Mouse (Mus musculus): Measurements from ENCODE around the gene Dram1.
A peak's percentile ranks its signal among the peaks of the same experiment; 100 is the strongest.
"Not testable (repeated sequence)": the region's sequence is repeated elsewhere in the genome, so short reads cannot be mapped to it uniquely, and the experiment has no call there.

The Dram1 gene

DNA sequence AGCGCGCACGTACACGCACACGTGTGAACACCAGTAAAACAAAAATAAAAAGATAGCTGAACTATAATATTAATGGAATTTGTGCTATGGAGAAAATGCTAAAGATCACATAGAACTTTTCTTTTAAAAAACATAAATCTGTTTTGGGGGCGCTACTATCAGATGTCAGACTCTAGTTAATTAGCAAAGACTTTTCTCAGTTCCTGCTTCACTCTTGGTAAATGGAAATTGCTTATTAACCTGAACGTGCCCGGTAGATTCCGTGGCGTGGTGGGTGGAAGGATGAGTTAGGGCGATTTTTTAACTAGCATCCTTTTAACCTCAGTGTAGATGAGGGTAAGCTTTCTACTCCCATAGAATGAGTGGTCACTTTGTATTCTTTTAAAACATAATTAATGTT lies 6.4 kb upstream of the Dram1 start:
- DNase-seq, result no peak

DNA sequence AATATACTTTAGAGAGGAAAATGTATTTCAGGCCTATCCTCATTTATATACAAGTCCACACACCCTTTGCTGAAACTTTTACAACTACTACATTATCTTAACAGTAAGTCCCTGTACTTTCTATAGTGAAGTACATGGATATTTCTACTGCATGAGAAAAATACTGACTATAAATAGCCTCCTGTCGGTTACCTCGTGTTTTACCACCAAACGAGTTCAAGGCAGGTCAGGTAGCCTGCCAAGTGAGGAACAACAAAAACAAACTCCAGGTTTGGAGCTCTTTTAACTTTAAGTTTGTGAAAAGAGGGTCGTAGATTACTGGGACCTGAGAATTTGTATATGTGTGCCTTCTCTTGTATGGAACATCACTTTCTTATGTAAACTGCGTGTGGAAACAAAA lies 5.2 kb upstream of the Dram1 start:
- no peak for DNase-seq

DNA sequence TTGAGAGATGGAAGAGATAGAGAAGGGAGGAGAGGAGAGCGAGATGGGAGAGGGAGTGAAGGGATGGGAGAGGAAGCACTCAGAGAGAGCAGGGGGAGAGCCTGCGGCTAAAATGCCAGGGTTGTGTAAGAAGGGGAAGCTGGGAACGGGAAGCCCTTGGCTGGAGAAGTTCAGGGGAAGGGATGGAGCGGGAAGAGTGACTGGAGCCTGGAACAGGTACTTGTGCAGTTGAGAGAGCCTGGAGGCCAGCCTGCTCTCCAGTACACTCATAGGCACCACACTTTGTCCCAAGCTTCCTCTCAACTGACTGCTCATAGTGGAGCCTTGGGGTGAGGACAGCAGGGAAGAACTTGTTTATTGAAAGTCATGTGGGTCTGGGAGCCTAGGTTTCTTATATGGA lies 4.6 kb upstream of the Dram1 start:
- DNase-seq, result no peak

DNA sequence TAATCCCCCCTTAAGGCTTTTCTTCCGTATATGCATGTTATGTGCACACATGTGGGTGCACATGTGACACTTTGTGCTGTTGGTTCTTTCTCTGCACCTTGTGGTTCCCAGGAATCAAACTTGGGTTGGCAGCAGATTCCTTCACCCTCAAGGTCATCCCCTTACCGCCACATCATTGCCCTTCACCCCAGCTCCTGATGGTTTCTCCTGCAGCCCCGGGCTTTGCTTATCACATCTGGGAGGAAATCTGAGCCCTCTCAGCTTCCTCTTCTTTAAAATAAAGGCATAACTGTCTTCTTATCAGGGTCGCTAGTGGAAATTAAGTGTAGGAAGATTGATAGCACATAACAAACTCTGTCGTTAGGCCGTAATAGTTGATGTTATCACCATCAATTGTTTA lies 3.1 kb upstream of the Dram1 start:
- DNase-seq, result no peak

DNA sequence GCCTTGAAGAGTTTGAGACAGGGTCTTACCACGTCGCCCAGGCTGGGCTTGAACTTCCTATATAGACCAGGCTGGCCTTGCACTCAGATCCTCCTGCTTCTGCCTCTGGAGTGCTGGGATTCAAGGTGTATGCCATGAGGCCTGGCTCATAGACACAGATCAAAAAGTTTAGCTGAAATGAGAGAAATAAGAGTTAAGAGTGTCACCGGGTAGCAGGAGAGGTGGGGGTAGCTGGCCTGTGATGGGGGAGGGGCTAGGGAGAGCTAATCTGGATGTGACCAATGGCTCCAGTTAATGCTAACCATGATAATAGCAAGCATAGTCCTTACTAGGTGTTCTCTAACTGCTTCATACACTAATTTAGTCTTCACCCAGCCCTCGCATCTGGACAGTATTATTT lies 2.4 kb upstream of the Dram1 start:
- DNase-seq, result no peak

DNA sequence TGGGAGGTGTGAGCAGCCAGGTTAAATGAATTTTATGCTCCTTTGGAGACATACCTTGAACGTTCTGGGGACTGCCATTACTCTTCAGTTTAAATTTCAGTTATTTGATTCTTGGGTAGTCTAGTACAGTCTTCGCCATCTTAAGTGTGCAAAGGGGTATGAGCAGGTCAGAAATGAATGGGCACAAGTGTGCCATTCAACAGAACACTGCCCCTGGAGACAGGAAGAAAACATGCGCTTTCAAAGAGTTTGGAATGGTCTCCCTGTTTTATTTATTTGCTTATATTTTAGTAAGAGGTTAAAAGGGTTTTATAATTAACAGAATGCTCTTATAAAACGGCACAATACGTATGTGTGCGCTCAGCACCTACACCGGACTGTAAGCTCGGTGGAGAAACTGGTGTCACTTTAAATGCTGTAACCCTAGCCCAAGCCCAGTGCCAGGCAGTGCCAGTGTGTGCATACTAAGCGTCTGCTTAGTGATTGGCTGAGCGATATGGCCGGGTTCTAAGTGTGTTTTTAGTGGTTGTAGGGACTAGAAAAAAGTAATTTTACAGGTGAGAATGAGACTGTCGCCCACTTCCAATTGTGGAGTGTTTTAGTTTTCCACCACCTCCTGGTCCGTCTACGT lies 1.7 kb upstream of the Dram1 start:
- no peak for DNase-seq

DNA sequence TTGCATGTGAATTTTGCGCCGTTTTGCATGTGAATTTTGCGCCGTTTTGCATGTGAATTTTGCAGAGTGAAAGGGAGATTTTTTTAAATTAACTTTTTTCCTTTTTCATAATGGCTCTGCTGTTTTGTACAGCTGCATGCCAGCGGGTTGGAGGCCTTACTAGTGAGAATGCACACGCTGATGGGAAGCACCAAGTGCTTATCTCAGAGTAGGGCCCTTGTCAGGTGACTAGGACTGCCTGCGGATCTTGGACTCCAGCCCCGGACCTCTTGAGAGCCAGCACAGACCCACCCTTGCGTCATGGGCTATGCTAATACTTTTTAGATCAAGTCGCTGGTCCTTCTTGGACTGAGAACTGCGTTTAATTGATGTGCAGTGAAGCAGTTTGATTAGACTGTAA lies 1.1 kb upstream of the Dram1 start:
- peak; percentile 57 for DNase-seq

DNA sequence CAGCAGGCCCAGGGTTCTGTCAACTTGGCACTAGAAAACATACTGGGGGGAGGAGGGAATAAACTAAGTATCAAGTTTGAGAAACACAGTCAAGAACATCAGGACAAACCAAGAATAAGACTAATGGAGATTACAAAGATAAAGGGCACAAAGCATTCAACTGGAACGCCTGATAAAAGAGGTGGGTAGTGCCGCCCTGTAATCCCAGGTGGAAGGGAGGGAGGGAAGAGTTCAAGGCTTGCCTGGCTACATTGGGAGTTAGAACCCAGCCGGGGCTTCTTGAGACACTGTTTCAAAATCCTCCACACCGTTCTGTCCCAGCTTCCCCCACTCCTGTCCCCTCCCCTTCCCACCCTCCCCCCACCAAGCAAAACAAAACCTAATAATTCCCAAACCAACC lies 1.2 kb downstream of the Dram1 start:
- DNase-seq, result no peak

DNA sequence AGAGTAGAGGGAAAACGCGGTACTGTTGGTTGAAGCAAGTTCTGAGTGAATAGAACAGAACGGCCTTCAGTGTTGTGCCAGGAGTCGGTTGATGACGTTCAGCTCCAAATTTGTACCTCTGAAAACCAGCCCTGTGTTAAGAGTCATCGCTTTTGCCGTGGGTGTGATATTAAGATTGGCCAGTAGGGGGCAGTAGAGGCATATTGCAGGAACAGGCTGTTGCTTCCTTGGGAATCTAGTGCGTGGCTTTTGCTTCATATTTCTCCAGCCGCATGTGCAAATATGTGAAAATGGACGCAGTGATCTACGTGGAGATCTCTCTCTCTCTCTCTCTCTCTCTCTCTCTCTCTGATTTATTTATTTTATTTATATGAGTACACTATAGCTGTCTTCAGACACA lies 2.1 kb downstream of the Dram1 start:
- DNase-seq, result peak; percentile 96

DNA sequence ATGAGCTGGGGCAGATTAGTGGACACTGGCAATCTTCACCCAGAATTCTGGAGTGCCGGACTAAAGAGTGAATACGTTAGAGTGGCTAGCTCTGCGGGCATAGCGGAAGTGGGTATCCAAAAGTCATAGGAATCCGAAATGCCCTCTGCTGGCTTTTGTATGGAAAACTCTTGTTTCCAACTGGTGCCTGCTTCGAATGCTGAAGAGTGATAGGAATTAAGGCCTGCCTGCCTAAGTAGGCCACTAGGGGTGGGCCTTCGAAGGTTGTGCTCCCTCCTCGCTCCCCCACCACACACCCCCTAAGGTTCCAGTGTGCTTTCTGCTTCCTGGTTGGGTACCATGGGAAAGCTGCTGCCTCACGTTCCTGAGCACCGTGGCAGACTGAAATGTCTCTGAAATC lies 3.9 kb downstream of the Dram1 start:
- DNase-seq, result no peak

DNA sequence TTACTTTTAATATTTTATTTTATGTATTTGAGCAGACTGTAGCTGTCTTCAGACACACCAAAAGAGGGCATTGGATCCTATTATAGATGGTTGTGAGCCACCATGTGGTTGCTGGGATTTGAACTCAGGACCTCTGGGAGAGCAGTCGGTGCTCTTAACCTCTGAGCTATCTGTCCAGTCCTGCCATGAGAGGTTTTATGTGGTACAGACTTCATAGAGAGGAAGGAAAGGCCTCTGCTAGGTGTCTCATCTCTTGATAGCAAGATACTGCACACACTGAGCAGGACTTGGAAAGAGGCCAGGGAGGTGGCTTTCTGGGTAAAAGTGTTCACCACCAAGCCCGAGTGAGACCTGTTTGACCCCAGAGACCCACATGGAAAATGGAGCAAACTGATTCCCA lies 5.9 kb downstream of the Dram1 start:
- not testable (repeated sequence) for DNase-seq

DNA sequence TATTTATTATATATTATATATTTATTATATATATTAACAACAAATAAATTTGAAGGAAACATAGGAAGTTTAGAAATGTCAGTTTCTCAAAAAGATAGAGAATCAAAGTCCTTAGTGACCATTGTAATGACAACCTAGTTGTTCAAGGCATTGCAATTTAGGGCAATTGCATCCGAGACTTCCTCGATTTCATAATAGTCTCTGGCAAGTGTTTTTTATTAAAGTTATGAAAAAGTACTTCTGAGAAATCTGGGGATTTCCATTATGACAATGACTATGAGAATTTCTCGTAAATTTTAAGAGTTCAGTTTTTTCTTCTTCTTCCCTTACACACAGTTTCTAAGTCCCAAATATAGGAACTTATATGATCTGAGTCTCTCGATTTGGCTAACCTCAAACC lies 6.4 kb downstream of the Dram1 start:
- no peak for DNase-seq

DNA sequence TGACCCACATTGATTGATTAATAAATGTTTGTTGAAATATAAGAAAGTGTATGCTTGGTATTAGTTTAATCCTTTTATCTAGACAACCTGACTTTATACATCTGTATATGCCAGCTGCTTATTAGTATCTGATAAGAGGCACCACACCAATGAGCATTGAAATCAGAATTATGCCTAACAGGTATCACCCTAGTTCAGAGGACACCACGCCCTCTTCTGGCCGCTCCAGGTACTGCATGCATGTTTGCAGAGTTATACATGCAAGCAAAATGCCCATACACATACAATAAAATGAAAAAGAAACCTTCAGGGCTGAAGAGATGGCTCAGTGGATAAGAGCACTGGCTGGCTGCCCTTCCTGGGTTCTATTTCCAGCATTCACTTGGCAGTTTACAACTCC lies 7.1 kb downstream of the Dram1 start:
- DNase-seq, result no peak

DNA sequence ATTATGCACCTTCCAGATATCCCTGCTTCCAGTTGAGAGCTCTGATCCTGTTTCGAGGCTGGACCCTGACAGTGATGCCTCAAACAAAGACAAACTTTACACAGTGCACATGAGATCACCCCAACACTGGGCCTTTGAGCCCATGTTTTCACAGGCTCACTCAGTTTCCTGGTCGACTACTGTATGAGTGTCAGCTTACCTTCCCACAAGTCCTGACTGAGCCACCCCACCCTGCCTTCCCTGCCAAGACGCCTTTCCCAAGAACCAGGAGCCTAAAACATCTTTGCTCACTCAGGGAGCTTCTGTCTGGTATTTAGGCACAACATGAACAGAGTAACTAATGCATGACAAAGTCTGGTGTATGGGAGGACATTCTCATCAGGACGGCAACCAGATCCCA lies 9.6 kb downstream of the Dram1 start:
- DNase-seq, result no peak

DNA sequence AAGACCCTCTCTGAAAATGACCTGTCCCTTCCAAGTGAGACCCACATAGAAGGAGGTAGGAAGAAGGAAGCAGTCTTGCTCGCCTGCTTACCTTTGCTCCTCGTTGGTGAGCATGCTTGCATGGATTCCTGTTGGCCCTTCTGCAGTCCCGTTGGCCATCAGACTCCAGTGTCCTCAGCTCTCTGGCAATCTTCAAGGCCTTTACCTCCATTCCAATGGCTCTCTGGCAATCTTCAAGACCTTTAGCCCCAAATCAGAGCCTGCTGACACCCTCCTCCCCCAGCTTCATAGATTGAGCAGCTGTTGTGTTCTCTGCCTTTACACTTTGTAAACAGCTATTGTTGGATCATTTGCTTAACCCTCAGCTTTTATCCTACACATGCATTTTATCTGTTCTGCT lies 14.7 kb downstream of the Dram1 start:
- DNase-seq, result no peak

DNA sequence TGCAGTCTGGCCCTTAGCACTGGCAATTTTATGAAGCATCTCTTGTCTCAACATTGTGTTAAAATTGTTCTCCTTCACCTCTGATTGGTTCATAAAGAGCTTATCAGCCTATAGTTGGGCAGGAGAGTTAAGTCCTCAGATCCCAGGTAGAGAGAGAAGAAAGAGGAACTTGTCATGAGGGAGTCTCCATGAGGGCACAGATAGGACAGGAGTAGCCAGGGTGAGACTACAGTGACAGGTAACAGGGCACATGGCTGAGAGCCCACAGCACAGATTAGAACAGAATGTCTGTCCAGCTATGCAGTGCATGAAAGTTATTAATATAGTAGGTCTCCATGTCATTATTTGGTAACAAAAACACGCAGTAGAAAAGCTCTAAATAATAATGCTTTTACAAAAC lies 16.7 kb downstream of the Dram1 start:
- DNase-seq, result no peak

DNA sequence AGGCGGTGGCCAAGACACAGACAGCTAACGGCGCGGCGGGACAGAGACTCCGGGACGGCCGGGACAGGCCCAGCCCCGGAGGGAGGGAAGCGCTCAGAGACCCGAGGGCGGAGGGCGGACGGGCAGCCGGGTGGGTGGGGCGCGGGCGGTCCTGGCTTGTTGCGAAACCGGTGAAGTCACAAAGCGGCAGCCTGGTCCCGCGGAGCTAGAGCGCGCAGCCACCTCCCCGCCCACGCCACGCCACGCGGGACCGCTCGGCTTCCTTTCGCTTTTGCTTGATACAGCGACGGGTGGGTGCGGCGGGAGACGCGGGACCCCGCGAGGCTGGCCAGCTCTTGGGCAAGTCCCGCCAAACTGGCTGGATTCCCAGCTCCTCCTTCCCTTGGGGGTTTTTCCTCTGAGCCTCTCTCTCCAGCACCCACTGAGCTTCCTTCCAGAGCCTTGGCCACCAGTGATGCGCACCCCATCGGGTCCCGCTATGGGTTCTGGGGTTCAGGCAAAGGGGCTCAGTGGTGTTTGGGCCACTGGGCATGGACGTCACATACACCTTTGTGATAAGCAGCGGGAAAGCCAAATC lies 21.8 kb downstream of the Dram1 start:
- no peak for DNase-seq

DNA sequence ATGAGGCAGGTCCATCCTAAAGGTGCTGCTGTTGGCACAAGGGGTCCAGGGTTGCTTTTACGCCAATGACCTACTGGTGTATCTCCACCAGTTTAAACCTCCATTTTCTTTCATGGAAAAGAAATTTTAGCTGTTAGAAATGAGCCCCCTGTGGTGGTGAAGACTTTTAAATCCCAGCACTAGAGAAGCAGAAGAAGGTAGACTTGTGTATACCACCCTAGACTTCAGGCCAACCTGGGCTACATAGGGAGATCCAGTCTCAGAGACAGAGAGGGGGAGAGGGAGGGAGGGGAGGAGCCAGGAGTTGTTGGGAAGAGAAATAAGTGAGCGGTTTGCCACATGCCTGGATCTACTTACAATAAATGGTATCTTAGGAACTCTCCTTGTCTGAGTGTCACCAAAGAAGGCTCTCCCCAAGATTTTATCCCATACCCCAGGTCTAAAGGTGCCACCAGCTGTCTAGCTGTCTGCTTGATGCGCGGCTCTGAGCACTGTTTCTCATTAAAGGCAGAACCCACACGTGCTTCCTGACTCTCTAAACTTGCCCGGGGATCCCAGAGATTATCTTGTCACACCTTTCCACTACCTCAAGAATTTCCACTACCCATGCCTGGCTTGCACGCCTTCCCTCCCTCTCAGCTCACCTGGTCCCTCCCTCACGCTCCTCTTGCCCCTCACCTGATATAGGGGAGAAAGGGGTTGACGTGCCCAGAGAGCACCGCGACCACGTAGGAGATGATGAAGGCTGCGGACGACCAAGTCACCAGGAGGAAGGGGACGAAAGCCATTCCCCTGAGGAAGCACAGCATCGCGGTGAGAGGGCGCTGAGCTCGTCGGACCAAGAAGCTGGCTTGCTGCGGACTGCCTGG lies 22.5 kb downstream of the Dram1 start:
- no peak for DNase-seq

DNA sequence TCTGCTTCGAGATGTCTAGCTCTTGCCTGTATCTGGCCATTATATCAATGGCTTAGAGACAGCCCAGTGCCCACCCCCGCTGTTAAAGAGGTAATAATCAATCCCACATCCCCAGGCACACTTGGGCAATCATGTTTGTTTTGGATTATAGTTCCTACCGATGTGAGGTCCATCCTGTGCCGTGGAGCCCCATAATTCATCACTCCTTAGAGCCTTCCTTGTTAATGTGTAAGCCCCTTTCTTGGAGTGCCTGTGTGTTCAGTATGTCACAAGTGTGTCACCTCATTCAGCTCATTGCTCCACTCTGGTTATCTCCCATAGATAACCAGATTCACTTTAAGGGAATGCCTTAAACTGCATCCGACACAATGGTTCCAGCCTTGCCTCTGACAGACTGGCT lies 24.3 kb downstream of the Dram1 start:
- no peak for DNase-seq

DNA sequence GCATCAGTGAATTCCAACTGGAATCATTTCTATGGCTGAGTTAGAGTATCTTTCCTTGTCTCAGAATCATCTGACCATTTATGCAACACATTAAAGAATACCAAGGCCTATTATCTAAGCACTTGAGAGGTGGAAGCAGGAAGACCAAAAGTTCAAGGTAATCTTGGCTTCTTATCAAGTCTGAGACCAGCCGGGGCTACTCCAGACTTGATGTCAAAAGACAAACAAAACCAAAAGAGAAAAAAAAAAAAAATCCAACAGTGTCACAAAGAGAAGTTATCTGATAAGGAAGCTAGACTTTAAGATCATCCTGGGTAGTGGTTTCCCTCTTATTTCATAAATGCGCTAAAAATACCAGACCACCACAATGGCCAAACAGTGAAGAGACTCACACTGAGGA lies 26.3 kb downstream of the Dram1 start:
- DNase-seq, result no peak

DNA sequence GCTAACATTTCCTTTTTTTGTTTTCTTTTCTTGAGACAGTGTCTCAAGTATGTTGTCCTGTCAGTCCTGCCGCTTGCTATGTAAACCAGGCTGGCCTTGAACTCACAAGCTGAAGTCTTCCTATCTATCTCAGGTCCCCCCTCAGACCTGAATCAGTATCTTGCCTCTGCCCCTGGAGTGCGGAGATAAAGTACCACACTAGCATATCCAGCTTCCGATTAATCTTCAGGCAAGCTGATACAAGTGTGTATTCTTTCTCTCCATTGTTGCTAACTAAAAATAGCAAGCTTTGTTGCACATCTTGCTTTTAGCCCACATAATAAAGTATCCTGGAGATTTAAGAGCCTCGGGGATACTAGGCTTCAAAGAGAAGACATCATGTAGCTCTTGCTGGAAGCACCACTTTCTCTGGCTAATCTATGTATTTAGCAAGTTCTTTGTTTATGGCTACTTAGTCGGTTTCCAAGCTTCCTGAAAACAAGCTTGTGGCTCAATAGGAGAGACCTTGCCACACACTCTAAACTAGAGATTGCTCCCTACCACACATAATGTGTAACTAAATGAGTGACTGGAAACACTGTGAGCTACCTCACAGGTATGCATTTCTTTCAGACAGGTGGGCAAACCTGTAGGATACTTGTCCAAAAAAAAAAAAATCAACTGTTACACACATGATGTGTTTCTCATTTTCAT lies 27.3 kb downstream of the Dram1 start:
- DNase-seq, result no peak

DNA sequence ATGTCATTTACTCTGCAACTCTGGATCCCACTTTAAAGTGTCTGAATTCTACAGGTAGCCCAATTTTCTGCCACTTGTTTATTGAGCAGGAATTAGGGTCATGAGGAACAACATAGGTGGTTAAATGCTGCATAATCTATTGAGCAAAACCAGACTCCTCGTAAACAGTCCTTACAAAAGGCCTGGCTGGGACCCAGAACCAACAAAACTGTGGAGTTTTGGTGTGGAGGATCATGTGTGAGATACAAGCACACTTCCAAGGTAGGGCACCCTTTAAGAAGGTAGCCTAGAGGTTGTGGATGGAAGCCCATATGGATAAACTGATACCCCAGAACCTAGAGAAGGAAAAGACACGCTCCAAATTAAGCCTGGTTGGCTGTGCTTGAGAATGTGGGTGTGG lies 28.2 kb downstream of the Dram1 start:
- DNase-seq, result no peak

DNA sequence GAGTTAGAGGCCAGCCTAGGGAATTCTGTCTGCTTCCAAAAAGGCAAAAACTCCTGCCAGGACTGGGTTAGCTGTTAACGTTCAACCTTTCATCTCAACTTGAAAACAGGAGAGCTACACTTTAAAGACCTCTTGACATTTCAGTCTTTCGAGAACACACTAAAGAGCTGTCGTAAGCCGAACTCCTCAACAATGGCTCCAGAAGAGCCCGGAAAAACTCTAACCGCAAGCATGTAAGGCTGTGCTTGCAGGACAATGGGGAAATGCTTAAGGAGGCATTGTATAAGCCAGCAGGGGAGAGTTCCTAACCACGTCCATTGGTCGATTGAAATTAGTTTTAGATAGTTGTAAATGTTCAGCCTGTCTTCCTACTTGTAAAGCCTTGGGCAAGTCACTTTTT lies 29.1 kb downstream of the Dram1 start:
- no peak for DNase-seq
